Mouse (Mus musculus) myocyte (in vitro differentiated cells): ENCODE measurements around the gene Lfng.
A peak's percentile ranks its signal among the peaks of the same experiment; 100 is the strongest.

Experiments used
- CEBPB ChIP-seq: IDR thresholded peaks from 2 replicates; pipeline ENCODE4 v1.6.1; 2011; ENCODE audit warnings: mild to moderate bottlenecking, moderate library complexity; ENCODE audit not compliant: poor library complexity, insufficient read depth, severe bottlenecking
- E2F4 ChIP-seq: IDR thresholded peaks from one replicate; pipeline ENCODE4 v1.6.1; 2011; ENCODE audit warnings: mild to moderate bottlenecking, control low read depth, moderate library complexity; ENCODE audit not compliant: insufficient read depth
- MAX ChIP-seq: IDR thresholded peaks from one replicate; pipeline ENCODE4 v1.6.1; 2011; ENCODE audit warnings: low read depth, mild to moderate bottlenecking, control low read depth
- MYOD1 ChIP-seq, 3 experiments: IDR thresholded peaks; one replicate each; pipeline ENCODE4 v1.6.1; 2011; ENCODE audit warnings: control low read depth in 2 of 3, low read depth in 2 of 3, mild to moderate bottlenecking in 2 of 3, moderate library complexity in 1 of 3; ENCODE audit not compliant: insufficient read length in 2 of 3, control insufficient read depth in 1 of 3
- MYOG ChIP-seq, 3 experiments: IDR thresholded peaks; one replicate each; pipeline ENCODE4 v1.6.1; 2011; ENCODE audit warnings: control low read depth in 2 of 3, low read depth in 2 of 3, mild to moderate bottlenecking in 2 of 3; ENCODE audit not compliant: insufficient read length in 2 of 3, control insufficient read depth in 1 of 3, insufficient read depth in 1 of 3
- POLR2A ChIP-seq: IDR thresholded peaks from one replicate; pipeline ENCODE4 v1.6.1; 2011; ENCODE audit warnings: low read depth, mild to moderate bottlenecking, control low read depth, moderate library complexity; ENCODE audit not compliant: insufficient read length
- POLR2AphosphoS2 ChIP-seq: IDR thresholded peaks from one replicate; pipeline ENCODE4 v1.6.1; 2011; ENCODE audit warnings: low read depth, control low read depth; ENCODE audit not compliant: insufficient read length
- REST ChIP-seq: IDR thresholded peaks from one replicate; pipeline ENCODE4 v1.6.1; 2011; ENCODE audit warnings: mild to moderate bottlenecking, control low read depth, moderate library complexity; ENCODE audit not compliant: insufficient read depth, insufficient read length
- SRF ChIP-seq: IDR thresholded peaks from one replicate; pipeline ENCODE4 v1.6.1; 2011; ENCODE audit warnings: low read depth; ENCODE audit not compliant: control insufficient read depth, insufficient read length
- TCF12 ChIP-seq: IDR thresholded peaks from one replicate; pipeline ENCODE4 v1.6.1; 2011; ENCODE audit warnings: mild to moderate bottlenecking, control low read depth; ENCODE audit not compliant: poor library complexity, insufficient read depth, severe bottlenecking
- USF1 ChIP-seq: IDR thresholded peaks from one replicate; pipeline ENCODE4 v1.6.1; 2011; ENCODE audit warnings: low read depth, mild to moderate bottlenecking, control low read depth, moderate library complexity

DNA sequence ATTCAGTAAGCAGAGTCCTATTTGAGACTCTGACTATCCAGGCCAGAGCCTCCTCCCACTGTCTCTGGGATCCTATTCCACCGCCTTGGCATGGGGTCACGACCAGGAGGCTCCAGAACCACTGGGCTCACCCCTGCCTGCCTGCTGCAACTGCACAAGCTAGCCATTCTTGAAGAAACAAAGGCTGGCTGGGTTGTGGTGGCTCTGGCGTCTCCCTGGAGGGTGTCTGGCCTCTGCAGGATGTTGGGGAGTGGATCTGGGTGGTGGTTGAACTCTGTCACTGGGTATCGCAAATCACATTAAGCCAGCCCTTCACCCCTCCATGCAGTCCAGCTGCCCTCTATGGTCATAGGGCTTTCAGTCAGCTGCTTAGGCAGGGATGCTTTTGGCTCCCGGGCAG is 7.2 kb upstream of the Lfng start:
- TF ChIP-seq POLR2A (no peak), MYOD1 (IDR thresholded peaks at IDR 0.05; ENCODE audit: control insufficient read depth in 1 of 3, insufficient read length in 2 of 3, low read depth in 2 of 3) (peak in 2 of 3 experiments; percentile 9 to 33), MYOG (IDR thresholded peaks at IDR 0.05; ENCODE audit: control insufficient read depth in 1 of 3, insufficient read depth in 1 of 3, insufficient read length in 2 of 3, low read depth in 2 of 3) (no peak), POLR2AphosphoS2 (no peak), USF1 (no peak), TCF12 (no peak), CEBPB (no peak), E2F4 (no peak), SRF (no peak), REST (no peak), MAX (no peak)
